Mouse (Mus musculus): ENCODE data around the gene Dbx2.

DNA sequence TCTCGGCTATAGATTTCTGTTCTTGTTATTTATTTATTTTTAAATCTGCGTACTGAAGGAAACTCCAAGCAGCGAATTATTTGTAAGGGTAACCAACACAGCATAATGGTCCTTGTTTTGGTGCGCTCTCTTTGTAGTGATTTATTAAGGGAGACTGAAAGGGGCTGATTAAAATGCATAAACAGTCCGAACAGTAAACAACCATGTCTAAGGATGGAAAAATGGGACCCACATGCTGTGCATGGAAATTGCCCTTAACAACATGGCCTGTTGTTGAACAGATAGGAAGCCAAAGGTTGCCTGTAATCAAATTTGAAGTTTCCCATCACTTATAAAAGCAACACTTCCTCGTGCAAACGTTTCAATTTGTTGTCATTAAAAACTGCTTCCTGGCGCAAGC, 35.8 kb upstream of the Dbx2 start:
- no peak for TF ChIP-seq CTCF (IDR thresholded peaks at IDR 0.05; ENCODE audit: borderline replicate concordance, extremely low read depth, insufficient read depth, insufficient read length)
- TF ChIP-seq POLR2A (IDR thresholded peaks at IDR 0.05; ENCODE audit: borderline replicate concordance, extremely low read depth, insufficient read depth, insufficient read length, poor library complexity, severe bottlenecking), result no peak
